Mouse (Mus musculus): ENCODE measurements around the gene Ell2. TPM values are rescaled to one million over a fixed set of nuclear protein-coding genes. Genes with fewer than 3 reads are reported as not detected.

Gene Ell2
- polyA plus RNA-seq, 1 experiment from 2014 or later: 13.7 TPM

DNA sequence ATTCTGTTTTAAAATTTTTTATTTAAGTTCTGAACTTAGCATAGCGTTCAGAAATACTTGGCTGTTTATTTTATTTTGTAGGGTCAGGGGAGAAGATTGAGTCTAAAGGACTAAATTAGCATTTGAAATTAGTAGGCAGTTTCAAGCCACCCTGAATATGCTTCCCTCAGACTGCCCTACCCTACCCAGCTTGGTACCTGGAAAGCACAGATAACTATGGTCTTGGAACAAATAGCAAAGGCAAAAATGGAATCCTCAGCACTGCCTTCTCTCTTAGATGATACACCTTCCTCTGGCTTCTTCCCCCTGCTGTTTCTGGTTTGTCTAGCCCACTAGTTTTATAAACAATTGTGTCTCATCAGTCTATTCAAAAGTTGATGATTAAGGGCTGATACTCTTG lies 23.3 kb downstream of the Ell2 start:
- WGBS (ENCODE audit: insufficient replicate concordance): 71% methylated on average over 1 of the region's 1 CpGs
- 0 out of 2 replicates have a peak overlapping the region, but pooled peaks have one; percentile 7 for H3K4me2 ChIP-seq (ENCODE audit: low read depth, low read length)
- H3K4me1 ChIP-seq (ENCODE audit: insufficient read depth): peaks cover 40% of the 10 kb centered on the region
- TF ChIP-seq CTCF (IDR thresholded peaks at IDR 0.05; ENCODE audit: low read depth) (no peak), EP300 (IDR thresholded peaks at IDR 0.05; ENCODE audit: low read depth) (no peak)
- no peak overlapping the region for H3K9ac ChIP-seq (replicated peaks)
- H3K9me3 ChIP-seq (ENCODE audit: low read length): no peaks in the 10 kb centered on the region
- H3K27me3 ChIP-seq (ENCODE audit: insufficient read depth, low read length): no peaks in the 10 kb centered on the region
- no peak for DNase-seq
- no peak overlapping the region for H3K4me3 ChIP-seq (ENCODE audit: low read depth, low read length)
- peaks cover 17% of the 10 kb centered on the region for H3K36me3 ChIP-seq (replicated peaks; ENCODE audit: insufficient read depth, low read length)
- peak; percentile 52 for ATAC-seq
- H3K27ac ChIP-seq (ENCODE audit: low read depth): no peak overlapping the region

DNA sequence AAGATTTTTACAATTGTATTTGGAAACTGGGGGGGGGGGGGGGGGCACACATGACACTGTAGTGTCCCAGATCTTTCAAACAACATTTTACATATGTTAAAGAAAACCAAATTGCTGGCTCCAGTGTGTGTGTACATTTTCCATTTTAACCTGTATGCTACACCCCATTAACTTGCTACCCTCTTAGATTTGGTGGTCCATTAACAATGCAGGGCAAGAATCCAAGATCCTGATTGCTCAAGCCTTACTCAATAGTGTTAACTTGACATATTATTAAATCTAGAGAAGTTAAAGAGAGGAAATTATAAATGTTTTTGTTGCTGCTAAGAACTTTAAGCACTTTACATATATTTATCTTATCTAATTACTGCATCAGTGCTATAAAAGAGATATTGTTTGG lies 24.2 kb downstream of the Ell2 start:
- Histone ChIP-seq H3K4me3 (ENCODE audit: low read depth, low read length) (no peak overlapping the region), H3K36me3 (replicated peaks; ENCODE audit: insufficient read depth, low read length) (peaks cover 11% of the 10 kb centered on the region), H3K9me3 (ENCODE audit: low read length) (no peaks in the 10 kb centered on the region), H3K4me2 (ENCODE audit: low read depth, low read length) (no peak overlapping the region), H3K27me3 (ENCODE audit: insufficient read depth, low read length) (no peaks in the 10 kb centered on the region), H3K9ac (replicated peaks) (no peak overlapping the region), H3K4me1 (ENCODE audit: insufficient read depth) (peaks cover 45% of the 10 kb centered on the region), H3K27ac (ENCODE audit: low read depth) (no peak overlapping the region)
- TF ChIP-seq CTCF (IDR thresholded peaks at IDR 0.05; ENCODE audit: low read depth): no peak
- TF ChIP-seq EP300 (IDR thresholded peaks at IDR 0.05; ENCODE audit: low read depth): no peak
- ATAC-seq (no peak), DNase-seq (no peak)

DNA sequence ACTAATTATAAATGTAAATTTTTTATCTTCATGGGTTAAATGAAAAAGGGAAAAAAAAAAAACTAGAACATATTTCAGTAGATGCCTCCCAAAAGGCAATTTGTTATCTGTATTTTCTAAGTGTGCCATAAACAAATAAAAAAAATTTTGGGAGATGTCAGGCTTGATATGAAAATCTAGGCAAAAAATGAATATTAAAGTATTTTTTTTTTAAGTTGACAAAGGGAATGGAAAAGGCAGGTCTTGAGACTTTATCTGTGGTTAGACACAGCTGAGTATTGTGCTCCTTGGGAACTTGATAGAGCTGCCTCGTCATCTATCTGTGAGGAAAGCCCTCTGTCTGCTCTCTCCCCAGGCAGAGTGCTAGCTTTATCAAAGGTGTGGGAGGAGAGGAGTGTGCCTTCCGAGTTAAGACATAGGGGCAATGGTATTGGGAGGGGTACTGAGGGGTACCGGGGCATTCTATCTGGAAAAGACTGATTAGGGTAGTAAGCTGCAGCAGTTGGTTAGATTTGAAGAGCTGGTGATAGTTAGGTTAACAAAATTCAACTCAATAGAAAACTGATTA lies 27.1 kb downstream of the Ell2 start:
- H3K9me3 ChIP-seq (ENCODE audit: low read length): no peaks in the 10 kb centered on the region
- peaks cover under 1% of the 10 kb centered on the region; the same call in 1 of the 2 replicates for H3K36me3 ChIP-seq (replicated peaks; ENCODE audit: insufficient read depth, low read length)
- TF ChIP-seq EP300 (IDR thresholded peaks at IDR 0.05; ENCODE audit: low read depth) (peak; percentile 99), CTCF (IDR thresholded peaks at IDR 0.05; ENCODE audit: low read depth) (no peak)
- peak; percentile 87 for ATAC-seq
- H3K4me1 ChIP-seq (ENCODE audit: insufficient read depth): peaks cover 42% of the 10 kb centered on the region
- H3K27ac ChIP-seq (ENCODE audit: low read depth): peak overlapping the region; percentile 58
- no peak overlapping the region for H3K9ac ChIP-seq (replicated peaks)
- H3K4me3 ChIP-seq (ENCODE audit: low read depth, low read length): no peak overlapping the region
- H3K4me2 ChIP-seq (ENCODE audit: low read depth, low read length): peak overlapping the region; percentile 58
- WGBS (ENCODE audit: insufficient replicate concordance): 45% methylated on average over 3 of the region's 3 CpGs
- H3K27me3 ChIP-seq (ENCODE audit: insufficient read depth, low read length): no peaks in the 10 kb centered on the region
- peak; percentile 33 for DNase-seq

DNA sequence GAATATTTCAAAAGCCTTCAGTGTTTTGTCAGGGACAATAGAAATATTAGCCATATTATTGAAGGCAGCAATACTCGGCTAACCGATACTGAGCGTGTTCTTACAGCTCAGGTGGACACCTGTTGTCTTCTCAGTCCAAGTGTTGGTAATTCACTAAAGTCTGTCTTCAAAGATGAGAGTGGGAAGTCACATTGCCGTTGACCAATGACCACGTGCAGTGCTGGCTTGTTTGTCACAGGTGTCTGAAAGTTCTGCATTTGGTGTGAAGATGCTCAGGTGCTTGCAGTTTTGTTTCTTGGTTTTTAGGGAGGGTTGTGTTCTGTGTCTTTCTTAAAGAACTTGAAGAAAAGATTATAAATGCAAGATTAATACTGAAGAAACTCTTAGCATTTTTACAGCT lies 27.7 kb downstream of the Ell2 start:
- Histone ChIP-seq H3K9me3 (ENCODE audit: low read length) (no peaks in the 10 kb centered on the region), H3K36me3 (replicated peaks; ENCODE audit: insufficient read depth, low read length) (peaks cover 3% of the 10 kb centered on the region; the same call in 1 of the 2 replicates), H3K27me3 (ENCODE audit: insufficient read depth, low read length) (no peaks in the 10 kb centered on the region), H3K27ac (ENCODE audit: low read depth) (peak overlapping the region; percentile 58), H3K9ac (replicated peaks) (no peak overlapping the region), H3K4me1 (ENCODE audit: insufficient read depth) (peaks cover 44% of the 10 kb centered on the region), H3K4me3 (ENCODE audit: low read depth, low read length) (no peak overlapping the region), H3K4me2 (ENCODE audit: low read depth, low read length) (peak overlapping the region; percentile 58)
- ATAC-seq: no peak
- WGBS (ENCODE audit: insufficient replicate concordance): 54% methylated on average over 5 of the region's 5 CpGs
- TF ChIP-seq EP300 (IDR thresholded peaks at IDR 0.05; ENCODE audit: low read depth) (no peak), CTCF (IDR thresholded peaks at IDR 0.05; ENCODE audit: low read depth) (no peak)
- DNase-seq: no peak

DNA sequence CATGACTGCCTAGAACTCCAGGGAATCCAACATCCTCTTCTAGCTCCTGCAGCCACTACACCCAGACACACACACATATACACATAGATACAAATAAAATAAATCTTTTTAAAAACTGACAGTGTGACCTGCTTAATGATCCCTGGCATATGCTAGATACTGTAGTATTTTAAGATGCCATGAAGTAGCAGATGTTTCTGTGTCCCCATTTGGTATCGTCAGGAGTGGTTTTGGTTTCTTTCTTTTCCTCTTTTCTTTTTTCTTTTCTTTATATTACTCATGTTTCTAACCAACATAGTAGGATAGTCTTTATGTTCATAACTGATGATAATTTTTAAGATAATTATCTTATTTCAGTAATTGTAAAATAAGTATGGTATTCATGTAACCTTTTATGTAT lies 29.0 kb downstream of the Ell2 start:
- no peak overlapping the region for H3K9ac ChIP-seq (replicated peaks)
- H3K4me3 ChIP-seq (ENCODE audit: low read depth, low read length): no peak overlapping the region
- H3K9me3 ChIP-seq (ENCODE audit: low read length): no peaks in the 10 kb centered on the region
- no peak for DNase-seq
- ATAC-seq: no peak
- TF ChIP-seq CTCF (IDR thresholded peaks at IDR 0.05; ENCODE audit: low read depth): no peak
- no peak for TF ChIP-seq EP300 (IDR thresholded peaks at IDR 0.05; ENCODE audit: low read depth)
- 88% methylated on average over 1 of the region's 1 CpGs for WGBS (ENCODE audit: insufficient replicate concordance)
- peaks cover 3% of the 10 kb centered on the region; the same call in 1 of the 2 replicates for H3K36me3 ChIP-seq (replicated peaks; ENCODE audit: insufficient read depth, low read length)
- no peaks in the 10 kb centered on the region for H3K27me3 ChIP-seq (ENCODE audit: insufficient read depth, low read length)
- peaks cover 47% of the 10 kb centered on the region for H3K4me1 ChIP-seq (ENCODE audit: insufficient read depth)
- no peak overlapping the region for H3K27ac ChIP-seq (ENCODE audit: low read depth)
- no peak overlapping the region for H3K4me2 ChIP-seq (ENCODE audit: low read depth, low read length)

DNA sequence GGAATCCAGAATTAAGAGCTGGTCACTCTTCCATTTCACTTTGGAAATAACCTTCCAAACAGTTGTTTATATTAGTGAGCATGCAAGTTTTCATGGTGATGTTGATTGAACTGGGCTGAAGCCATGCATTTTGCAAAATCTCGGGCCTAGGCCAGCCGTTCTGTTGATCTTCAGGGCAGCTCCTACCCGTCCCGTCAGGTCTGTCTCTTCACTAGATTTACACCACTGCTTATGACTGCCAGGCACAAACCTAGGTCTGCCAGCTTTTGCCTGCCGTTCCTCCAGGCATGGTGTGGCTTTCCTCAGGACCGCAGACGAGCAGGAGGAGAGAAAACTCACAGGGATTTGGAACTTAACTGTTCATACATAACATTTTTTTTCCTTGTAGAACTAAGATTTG lies 31.4 kb downstream of the Ell2 start:
- Histone ChIP-seq H3K27ac (ENCODE audit: low read depth) (peak overlapping the region; percentile 66), H3K27me3 (ENCODE audit: insufficient read depth, low read length) (no peaks in the 10 kb centered on the region), H3K9me3 (ENCODE audit: low read length) (no peaks in the 10 kb centered on the region), H3K4me1 (ENCODE audit: insufficient read depth) (peaks cover 54% of the 10 kb centered on the region), H3K36me3 (replicated peaks; ENCODE audit: insufficient read depth, low read length) (peaks cover 8% of the 10 kb centered on the region), H3K4me3 (ENCODE audit: low read depth, low read length) (no peak overlapping the region), H3K9ac (replicated peaks) (no peak overlapping the region), H3K4me2 (ENCODE audit: low read depth, low read length) (peak overlapping the region; percentile 54)
- 68% methylated on average over 7 of the region's 7 CpGs for WGBS (ENCODE audit: insufficient replicate concordance)
- no peak for TF ChIP-seq EP300 (IDR thresholded peaks at IDR 0.05; ENCODE audit: low read depth)
- TF ChIP-seq CTCF (IDR thresholded peaks at IDR 0.05; ENCODE audit: low read depth): no peak
- ATAC-seq (no peak), DNase-seq (no peak)
